Mouse (Mus musculus) brown adipose tissue, adult 24 weeks (tissue): ENCODE results near the gene Tcerg1l. TPM values are rescaled to one million over a fixed set of nuclear protein-coding genes. Genes with fewer than 3 reads are reported as not detected.

Experiments used
- H3K27ac ChIP-seq: fragments of 200-500 bp; replicated peaks from 2 replicates; pipeline ENCODE4 v1.5.1; 2012; ENCODE audit warnings: low read depth, mild to moderate bottlenecking, low read length
- H3K4me1 ChIP-seq: fragments of 200-500 bp; 2 replicates; pipeline ENCODE4 v1.6.1; 2012; ENCODE audit warnings: low read length, mixed read lengths; ENCODE audit not compliant: control insufficient read depth, insufficient read depth, insufficient read length
- H3K4me3 ChIP-seq: fragments of 200-500 bp; 2 replicates; pipeline ENCODE4 v1.5.1; 2012; ENCODE audit warnings: low read depth, mild to moderate bottlenecking, low read length, moderate library complexity; ENCODE audit not compliant: insufficient read depth
- polyA plus RNA-seq: library from polyadenylated mRNA; stranded (reverse); fragments of >200 nt; gene quantifications from 2 replicates; pipeline ENCODE4 v1.2.4, GENCODE M21; 2012; ENCODE audit not compliant: missing spikeins, insufficient read depth, insufficient read length

The Tcerg1l gene
- polyA plus RNA-seq, 1 experiment: not detected

DNA sequence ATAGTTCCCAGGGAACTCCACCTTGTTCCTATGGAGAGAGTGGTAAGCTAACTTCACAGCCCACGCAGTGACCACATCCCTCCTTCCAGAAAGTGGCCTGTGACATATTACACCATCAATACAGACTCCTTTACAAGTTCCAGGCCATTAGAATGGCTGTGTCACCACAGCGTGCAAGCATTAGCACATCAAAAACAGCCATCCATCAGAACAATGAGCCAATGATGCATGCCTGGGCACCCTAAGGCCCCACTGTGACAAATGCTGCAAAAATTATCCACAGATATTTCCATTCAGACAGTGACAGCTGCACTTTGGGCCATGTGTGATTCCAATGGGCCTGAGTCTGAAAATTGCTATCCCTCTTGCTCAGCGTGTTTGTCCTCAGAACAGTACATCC, 70.8 kb downstream of the Tcerg1l start:
- no peak overlapping the region for H3K27ac ChIP-seq
- H3K4me1 ChIP-seq: no peaks in the 10 kb centered on the region
- no peak overlapping the region for H3K4me3 ChIP-seq

DNA sequence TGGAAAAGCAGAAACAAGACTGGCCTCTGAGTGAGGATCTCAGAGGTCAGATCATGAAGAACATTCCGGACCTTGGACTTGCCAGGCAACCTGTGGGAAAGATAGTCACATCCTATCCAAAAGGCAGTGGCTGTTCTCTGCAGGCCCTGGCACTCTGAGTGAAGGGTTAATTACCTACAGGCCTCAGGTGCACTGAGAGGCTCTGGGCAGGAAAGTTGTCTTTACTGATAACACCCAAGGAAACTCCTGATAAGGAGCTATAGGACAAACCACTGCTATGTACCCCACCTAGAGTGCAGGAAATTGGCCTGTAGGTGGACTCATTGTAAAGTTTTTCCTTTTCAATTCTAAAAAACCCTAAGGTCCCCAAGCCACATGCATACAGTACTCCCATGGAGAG, 83.8 kb downstream of the Tcerg1l start:
- Histone ChIP-seq H3K4me3 (no peak overlapping the region), H3K4me1 (no peaks in the 10 kb centered on the region), H3K27ac (no peak overlapping the region)

- no peak overlapping the region for H3K27ac ChIP-seq
- no peaks in the 10 kb centered on the region for H3K4me1 ChIP-seq
- no peak overlapping the region for H3K4me3 ChIP-seq
Observed at GRCm38 (mm10) chr7:138306126-138306525, 91.4 kb downstream of the Tcerg1l start.

DNA sequence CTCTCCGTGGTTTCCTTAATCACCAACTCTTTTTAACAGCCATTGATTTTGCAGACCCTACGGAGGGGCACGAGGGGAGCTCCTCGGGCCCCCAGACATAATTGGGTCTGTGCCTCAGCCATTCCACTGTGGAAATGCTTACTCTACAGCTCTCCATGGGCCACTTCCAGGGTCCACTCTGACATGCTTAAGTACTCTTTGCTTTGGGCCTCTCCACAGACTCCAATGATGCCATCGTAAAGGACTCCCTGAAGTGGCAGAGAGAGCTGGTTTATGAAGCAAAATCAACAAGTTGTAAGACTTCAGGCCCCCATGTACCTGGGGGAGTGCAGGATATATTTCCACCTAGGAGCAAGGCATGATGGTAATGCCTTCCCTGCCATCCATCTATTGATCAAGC, 112.7 kb downstream of the Tcerg1l start:
- H3K27ac ChIP-seq: no peak overlapping the region
- H3K4me3 ChIP-seq: no peak overlapping the region
- no peaks in the 10 kb centered on the region for H3K4me1 ChIP-seq

DNA sequence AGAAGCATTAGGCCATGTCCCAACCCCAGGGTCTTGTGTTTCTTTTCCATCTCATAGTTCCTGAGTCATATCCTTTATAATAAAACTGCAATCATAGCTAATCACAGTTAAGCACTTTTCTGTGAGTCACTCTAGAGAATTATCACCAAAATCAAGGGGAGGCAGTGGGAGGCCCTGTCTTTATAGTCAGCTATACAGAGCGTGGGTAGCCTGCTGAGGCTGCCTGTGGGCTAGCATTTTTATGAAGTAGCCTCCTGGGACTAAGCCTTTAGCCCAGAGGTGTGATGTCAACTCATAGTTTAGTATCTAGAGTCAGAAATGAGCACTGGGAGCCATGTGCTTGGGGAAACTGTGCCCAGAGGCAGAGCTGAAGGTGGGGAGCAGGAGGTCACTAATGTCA, 122.3 kb downstream of the Tcerg1l start:
- H3K4me3 ChIP-seq: no peak overlapping the region
- H3K27ac ChIP-seq: no peak overlapping the region
- no peaks in the 10 kb centered on the region for H3K4me1 ChIP-seq

- Histone ChIP-seq H3K4me1 (no peaks in the 10 kb centered on the region), H3K27ac (no peak overlapping the region), H3K4me3 (no peak overlapping the region)
Observed at GRCm38 (mm10) chr7:138271328-138271727, 126.2 kb downstream of the Tcerg1l start.

- H3K4me1 ChIP-seq: no peaks in the 10 kb centered on the region
- H3K4me3 ChIP-seq: no peak overlapping the region
- H3K27ac ChIP-seq: no peak overlapping the region
Observed at GRCm38 (mm10) chr7:138269386-138269785, 128.1 kb downstream of the Tcerg1l start.

DNA sequence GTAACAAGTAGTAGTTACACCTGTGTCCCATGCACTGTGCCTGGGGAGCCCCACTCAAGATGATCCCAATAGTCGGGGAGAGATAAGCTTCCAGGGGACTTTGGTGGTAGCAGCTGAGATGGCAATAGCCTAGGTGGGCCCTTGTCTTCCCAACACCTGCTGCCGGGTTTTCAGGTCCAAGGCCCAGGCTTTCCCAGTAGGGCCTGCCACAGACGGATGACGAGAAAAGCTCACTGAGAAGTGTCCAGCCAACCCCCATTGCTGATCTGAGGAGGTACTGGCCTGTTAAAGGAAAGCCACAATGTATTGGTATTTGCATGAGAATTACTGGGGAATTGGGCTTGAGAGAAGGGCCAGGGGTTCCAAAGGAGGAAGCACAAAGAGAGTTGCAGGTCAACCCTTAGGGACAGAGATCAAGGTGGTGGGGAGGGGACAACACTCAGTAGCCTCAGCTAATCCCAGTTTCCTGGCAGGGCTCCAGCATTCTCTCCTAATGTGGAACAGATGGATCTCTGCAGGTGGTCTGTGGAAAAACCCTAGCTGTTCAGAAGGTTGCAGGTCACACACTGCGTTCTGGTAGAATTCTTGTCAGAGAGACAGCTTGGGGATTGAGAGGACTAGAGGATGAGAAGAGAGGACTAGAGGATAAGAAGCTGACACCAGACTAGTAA, 129.4 kb downstream of the Tcerg1l start:
- Histone ChIP-seq H3K4me1 (no peaks in the 10 kb centered on the region), H3K4me3 (no peak overlapping the region), H3K27ac (no peak overlapping the region)

DNA sequence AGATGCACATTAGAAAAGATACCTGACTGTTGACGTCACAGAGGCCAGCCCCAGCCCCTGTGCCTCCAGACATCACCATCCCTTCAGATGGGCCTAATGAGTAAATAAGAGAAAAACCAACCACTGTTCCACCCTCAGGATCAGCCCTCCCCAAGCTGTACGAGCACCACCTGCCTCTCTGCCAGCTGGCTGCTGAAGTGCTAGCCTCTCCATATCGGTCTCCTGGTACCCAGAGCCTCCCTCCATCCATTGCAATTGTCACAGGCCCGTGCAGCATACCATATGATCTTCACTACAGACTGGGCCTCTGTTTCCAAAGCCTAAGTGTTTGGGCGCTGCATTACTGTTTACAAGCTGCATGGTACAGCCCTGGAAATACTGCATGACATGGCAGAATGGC, 148.9 kb downstream of the Tcerg1l start:
- H3K4me1 ChIP-seq: no peaks in the 10 kb centered on the region
- no peak overlapping the region for H3K4me3 ChIP-seq
- no peak overlapping the region for H3K27ac ChIP-seq

DNA sequence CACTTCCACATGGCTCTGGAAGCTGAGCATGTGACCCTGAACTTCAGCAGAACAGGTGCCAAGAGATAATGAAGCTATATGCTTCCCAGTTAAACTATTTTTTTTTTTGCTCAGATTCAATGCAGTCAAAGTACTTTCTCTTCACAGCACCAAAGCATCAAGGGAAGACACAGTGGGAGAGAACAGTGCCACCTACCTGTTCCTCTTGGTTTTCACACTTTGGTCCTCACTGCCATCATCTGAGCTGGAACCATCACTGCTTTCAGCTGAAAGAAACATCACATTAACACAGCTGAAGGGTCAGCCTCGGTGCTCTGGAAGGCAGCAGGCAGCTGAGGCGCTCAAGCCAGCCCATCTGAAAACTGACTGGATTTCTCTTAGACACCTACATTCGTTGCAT, 149.4 kb downstream of the Tcerg1l start:
- H3K4me3 ChIP-seq: no peak overlapping the region
- H3K27ac ChIP-seq: no peak overlapping the region
- no peaks in the 10 kb centered on the region for H3K4me1 ChIP-seq

DNA sequence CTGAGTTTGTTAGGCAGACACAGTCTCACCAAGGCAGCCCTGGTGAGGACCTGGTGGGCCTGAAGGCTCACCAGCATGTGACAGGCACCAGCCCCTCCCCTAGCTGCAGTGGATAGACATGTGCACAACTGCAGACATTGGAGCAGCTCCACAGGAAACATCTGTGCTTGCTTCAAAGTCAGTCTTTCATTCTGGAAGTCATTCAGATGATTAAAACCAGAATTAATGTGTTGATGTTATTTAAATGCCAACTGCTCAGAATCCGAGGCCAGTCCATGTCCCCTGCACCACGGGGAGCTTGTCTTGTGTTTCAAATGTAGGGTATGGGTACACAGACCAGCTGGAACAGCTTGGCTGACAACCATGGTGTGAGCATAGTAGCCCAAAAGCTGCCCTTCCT, 150.8 kb downstream of the Tcerg1l start:
- H3K4me1 ChIP-seq: no peaks in the 10 kb centered on the region
- no peak overlapping the region for H3K27ac ChIP-seq
- H3K4me3 ChIP-seq: no peak overlapping the region

DNA sequence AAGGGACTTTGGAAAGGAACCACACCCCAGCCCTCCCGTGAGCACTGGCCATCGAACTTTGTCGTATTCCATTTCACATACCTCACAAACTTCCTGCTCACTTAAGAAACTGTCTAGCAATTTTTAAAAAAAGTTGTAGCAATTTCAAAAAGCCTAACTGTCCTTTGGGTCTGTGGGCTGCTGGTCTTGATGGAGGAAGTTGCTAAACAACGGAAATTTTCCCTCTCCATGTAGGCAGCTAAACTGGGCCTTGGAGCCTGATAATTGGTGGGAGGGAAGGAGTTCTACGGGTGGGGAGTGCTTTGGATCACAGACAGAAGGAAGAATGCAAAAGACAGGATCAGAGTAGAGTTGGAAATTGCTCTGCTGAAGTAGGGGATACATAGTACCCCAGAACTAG, 155.3 kb downstream of the Tcerg1l start:
- no peak overlapping the region for H3K4me3 ChIP-seq
- no peak overlapping the region for H3K27ac ChIP-seq
- no peaks in the 10 kb centered on the region for H3K4me1 ChIP-seq

DNA sequence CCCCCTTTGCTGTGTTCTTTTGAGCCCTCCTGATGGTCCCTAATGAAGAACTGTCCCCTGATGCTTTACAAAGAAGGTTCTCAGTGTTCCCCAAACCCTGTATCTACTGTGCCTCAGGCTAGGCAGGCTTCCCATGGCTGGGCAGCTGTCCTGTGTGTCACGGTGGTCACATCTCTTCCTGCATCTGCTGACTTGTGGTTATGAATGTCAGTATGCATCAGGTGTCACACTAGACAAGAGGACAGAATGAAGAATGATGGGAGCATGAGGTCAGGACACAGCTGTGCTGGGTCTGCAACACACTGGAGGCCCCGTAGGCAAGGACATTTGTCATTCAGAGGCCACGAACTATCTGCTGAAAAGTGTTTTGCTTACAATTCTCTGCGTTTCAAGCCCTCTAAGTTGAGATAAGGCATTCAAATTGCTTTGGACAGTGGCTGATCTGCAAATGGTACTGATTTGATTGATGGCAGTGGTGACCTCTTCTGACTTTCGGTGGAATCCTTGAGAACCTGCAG, 159.8 kb downstream of the Tcerg1l start:
- Histone ChIP-seq H3K4me1 (no peaks in the 10 kb centered on the region), H3K4me3 (no peak overlapping the region)

DNA sequence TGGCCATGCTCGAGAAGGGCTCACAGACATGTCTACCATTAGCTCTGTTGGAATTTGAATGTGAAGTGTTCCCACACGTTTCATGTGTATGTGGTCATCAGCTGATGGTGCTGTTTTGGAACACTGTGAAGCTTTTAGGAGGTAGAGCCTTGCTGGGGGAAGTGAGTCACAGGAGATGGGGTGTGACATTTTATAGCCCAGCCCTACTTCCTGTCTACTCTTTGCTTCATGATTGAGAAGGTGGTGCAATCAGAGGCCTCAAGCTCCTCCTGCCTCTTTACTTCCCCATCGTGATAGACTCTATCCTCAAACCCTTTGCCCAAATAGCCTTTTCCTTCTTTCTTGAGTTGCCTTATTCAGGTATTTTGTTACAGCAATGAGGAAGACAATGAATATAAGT, 173.3 kb downstream of the Tcerg1l start:
- H3K4me1 ChIP-seq: no peaks in the 10 kb centered on the region
- H3K4me3 ChIP-seq: no peak overlapping the region
- no peak overlapping the region for H3K27ac ChIP-seq

More for the DNA sequence above, 159.8 kb downstream of the Tcerg1l start:
- H3K27ac ChIP-seq: no peak overlapping the region

- no peak overlapping the region for H3K27ac ChIP-seq
- H3K4me1 ChIP-seq: no peaks in the 10 kb centered on the region
- H3K4me3 ChIP-seq: no peak overlapping the region
Observed at GRCm38 (mm10) chr7:138222951-138223350, 174.6 kb downstream of the Tcerg1l start.

- Histone ChIP-seq H3K4me3 (no peak overlapping the region), H3K4me1 (no peaks in the 10 kb centered on the region), H3K27ac (no peak overlapping the region)
Observed at GRCm38 (mm10) chr7:138217556-138218098, 179.9 kb downstream of the Tcerg1l start.
